Mouse (Mus musculus): Measurements from ENCODE around the gene Gm29609. TPM values are rescaled to one million over a fixed set of nuclear protein-coding genes. Genes with fewer than 3 reads are reported as not detected.

Gene Gm29609
- polyA plus RNA-seq (2017; shearing (Covaris generic)): 2.0 TPM

GRCm38 (mm10) chr5:31179766-31180630 lies at the start of gene Gm29609, which contains the start of gene Gtf3c2:
Gene Gm29609, minus strand, starts transcription at chr5:31179911.
Gene Gtf3c2, minus strand, starts transcription at chr5:31180144.

DNA sequence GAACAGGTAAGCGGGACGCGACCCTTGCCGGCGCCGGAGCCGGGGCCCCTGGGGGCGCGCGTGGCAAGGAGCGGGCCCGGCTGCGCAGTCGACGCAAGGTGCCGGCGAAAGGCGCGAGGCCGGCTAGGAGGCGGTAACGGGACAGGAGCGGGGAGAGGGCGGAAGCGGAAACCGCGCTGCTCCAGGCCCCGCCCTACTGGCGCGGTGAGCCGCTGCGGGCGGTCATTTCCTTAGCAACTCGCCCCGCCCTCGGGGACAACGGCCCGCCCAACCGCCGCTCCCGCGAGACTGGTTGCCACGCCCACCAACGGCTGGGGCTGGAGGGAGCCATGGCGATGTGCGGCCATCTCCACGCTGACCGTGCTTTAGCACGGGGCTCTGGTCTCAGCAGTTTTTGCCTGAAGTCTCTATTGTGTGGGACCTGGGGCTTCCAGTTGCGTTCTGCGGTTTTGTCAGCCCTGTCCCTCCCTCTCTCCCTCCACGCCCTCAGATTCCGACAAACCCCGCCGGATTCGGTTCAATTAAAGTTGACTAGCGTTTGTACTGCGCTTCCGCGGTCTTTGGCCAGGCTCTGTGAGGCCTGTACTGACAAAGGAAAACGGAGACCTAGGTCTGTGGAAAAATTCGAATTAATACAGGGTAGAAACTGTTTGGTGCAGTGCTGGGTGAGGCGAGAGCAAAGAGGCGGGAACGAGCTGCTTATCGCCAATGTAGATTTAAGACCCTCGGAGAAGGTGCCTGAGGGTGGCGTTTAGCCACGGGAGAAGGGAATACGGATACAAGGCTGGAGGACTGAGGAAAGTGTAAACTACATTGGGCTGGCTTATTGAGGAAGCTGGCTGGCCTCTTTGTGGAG lies 41.0 kb upstream of the Gm29609 start, which contains the start of gene Ppm1g:
Gene Ppm1g (minus strand): TSS at position 240 of the 856 bp plus-strand sequence.

DNA sequence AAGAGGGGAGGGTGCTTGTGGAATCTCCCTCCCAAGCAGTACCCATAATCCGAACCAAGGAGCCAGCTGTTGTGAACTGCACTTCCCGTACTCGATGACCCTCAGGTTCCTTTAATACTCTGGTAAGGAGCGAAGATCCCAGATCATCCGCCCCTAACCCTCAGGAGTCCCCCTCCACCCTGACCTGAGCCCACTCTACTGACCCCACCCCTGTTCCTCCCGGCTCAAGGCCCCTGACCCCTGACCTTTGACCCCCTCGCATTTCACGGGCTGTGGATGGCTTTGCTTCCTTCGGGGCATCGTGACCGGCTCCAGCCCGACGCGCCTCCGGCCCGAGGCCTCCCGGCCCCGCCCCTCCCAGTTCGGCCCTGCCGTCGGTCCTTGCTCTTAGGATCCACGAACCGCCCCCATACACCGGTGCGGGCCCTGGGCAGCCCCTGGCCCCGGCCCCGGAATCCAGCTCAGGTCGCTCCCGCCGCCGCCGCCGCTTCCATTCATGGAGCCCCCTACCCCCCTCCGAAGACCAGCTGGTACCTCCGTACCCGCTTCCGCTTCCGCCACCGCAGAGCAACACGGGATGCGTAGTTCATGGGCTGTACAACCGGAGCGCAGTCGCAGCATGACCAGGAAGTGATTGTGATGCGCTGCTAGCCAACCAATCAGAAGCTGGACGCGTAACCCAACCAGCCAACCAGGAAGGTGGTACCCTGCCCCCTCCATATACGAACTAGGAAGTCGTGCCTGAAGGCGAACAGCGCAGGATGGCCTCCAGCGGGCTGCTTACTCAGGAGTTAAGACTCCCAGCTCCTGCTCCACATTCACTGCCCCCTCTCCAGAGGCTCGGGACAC lies 22.3 kb upstream of the Gm29609 start, which contains the start of gene Zfp513:
Gene Zfp513 (minus strand): TSS at position 562 of the 849 bp plus-strand sequence.

GRCm38 (mm10) chr5:31192939-31193630 lies 13.4 kb upstream of the Gm29609 start, which contains the start of the genes Snx17 and Eif2b4:
Gene Snx17, plus strand, starts transcription at chr5:31193227.
Gene Eif2b4, minus strand, starts transcription at chr5:31193430.

DNA sequence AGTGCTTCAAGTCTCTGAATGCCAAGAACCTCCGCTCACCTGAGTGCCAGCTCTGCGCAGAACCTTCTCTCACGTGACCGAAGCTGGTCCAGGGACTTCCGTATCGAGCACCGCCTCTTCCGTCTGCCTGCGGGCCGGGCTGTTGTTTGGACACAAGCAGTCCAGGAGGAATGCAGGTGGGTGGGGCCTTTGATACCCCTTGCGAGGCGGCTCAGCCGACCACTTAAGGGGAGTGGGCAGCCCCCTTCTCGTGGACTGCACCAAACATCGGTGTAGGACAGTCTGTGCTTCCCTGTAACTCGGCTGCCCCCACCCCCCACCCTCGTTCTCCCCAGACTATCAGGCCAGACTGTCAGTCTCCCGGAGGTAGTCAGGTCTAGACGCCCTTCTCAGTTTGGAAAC lies 25.6 kb downstream of the Gm29609 start, which contains the start of gene Mpv17:
Gene Mpv17 (minus strand): TSS at position 100 of the 402 bp plus-strand sequence.

DNA sequence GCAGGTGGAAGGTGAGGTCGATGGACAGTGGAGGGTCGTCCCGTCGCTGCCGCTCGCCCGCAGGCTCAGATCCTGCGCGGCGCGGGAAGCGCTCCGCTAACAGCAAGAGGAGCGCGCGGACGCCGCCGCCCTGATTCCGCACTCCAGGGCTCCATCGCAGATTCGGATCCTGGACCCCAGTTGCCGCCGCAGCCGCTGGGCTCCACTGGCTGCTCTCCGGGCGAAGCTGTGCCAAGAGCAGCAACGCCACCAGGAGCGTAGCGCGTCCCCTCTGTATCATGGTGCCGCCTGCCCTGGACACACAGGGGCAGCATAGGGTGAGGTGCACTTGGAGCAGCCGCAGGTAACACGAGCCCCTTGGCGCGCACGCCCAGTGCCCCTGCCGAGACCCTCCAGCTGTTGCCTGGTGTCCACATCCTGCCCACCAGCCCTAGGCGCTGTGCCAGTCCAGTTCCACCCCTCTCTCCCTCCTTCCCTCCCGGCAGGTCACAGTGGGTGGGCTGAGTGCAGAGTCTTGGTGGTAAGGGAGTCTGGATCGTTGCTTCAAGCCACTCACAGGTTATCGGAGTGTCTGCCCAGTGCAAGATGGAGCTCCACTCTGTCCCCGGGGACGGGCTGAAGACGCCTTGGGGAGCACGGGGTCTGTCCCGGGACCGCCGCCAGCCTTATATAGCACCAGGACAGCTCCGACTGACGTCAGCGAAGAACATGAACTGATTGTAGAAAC lies 41.3 kb downstream of the Gm29609 start, which contains the start of gene Ucn:
Gene Ucn (minus strand): TSS at position 589 of the 727 bp plus-strand sequence.

DNA sequence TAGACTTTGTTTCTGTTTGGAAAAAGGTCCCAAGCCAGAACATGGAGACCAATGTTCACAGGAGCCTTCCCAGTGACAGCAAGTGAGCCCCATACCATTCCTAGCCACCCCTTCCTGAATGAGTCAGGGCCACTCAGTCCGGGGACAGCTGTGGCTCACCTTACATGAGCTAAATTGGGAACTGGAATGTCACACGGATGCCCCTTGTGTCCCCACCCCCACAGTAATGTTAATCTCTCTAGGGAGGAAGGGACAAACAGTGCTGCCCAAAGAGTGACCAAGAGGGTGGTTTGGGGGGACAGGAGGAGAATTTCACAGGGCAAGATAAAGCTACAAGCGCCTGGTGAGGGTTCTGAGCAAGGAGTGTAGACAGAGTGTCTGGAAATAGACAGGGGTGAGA lies 63.4 kb downstream of the Gm29609 start, which contains the start of gene Trim54:
Gene Trim54 (plus strand): TSS at position 359 of the 400 bp plus-strand sequence.

DNA sequence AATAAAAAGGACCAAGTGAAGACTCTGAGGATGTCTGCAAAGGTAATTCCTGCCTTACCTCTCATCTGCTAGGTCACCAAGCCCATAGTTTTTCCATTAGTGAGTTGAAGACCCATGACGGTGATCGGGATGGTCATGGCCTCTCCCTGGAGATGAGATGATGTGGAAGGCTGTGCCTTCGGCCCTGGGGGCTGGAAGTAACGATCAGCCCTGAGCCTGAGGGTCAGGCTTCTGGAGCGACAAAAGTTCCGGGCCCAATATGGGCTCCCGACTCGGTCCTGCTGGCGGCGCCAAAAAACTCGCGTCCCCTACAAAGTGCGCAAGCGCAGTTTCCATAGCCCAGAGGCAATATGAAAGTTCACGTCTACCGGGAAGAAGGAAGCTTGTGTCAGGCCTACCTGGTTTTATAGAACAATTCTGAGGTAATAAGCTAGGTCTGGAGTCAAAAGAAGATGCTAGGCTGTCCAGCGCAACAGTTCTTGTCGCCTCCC lies 71.7 kb downstream of the Gm29609 start, which contains the start of gene Slc30a3:
Gene Slc30a3 (minus strand): TSS at position 238 of the 491 bp plus-strand sequence.

GRCm38 (mm10) chr5:31105814-31106335 lies 73.8 kb downstream of the Gm29609 start, which contains the start of gene Dnajc5g:
Gene Dnajc5g, plus strand, starts transcription at chr5:31106285.

Other genes starting within 250 kb of the Gm29609 start
- gene Cgref1, start 234.3 kb downstream of the Gm29609 start, polyA plus RNA-seq (2017; shearing (Covaris generic)): 0.20 TPM
- gene Preb, start 219.6 kb downstream of the Gm29609 start, polyA plus RNA-seq (2017; shearing (Covaris generic)): 194 TPM
- gene Tcf23, start 211.2 kb downstream of the Gm29609 start, polyA plus RNA-seq (2017; shearing (Covaris generic)): not detected
- gene Atraid, start 131.6 kb downstream of the Gm29609 start, polyA plus RNA-seq (2017; shearing (Covaris generic)): 96.1 TPM
- gene Slc5a6, start 131.0 kb downstream of the Gm29609 start, polyA plus RNA-seq (2017; shearing (Covaris generic)): 8.9 TPM
- gene Cad, start 125.1 kb downstream of the Gm29609 start, polyA plus RNA-seq (2017; shearing (Covaris generic)): 29.4 TPM
- gene Dnajc5g, start 73.6 kb downstream of the Gm29609 start, polyA plus RNA-seq (2017; shearing (Covaris generic)): not detected
- not detected for gene Slc30a3, start 71.7 kb downstream of the Gm29609 start, polyA plus RNA-seq (2017; shearing (Covaris generic))
- not detected for gene Trim54, start 63.2 kb downstream of the Gm29609 start, polyA plus RNA-seq (2017; shearing (Covaris generic))
- not detected for gene Ucn, start 41.1 kb downstream of the Gm29609 start, polyA plus RNA-seq (2017; shearing (Covaris generic))
- gene Mpv17, start 25.7 kb downstream of the Gm29609 start, polyA plus RNA-seq (2017; shearing (Covaris generic)): 39.5 TPM
- 90.6 TPM for gene Gtf3c2, start 233 bp upstream of the Gm29609 start, polyA plus RNA-seq (2017; shearing (Covaris generic))
- 125 TPM for gene Snx17, start 13.3 kb upstream of the Gm29609 start, polyA plus RNA-seq (2017; shearing (Covaris generic))
- 85.0 TPM for gene Eif2b4, start 13.5 kb upstream of the Gm29609 start, polyA plus RNA-seq (2017; shearing (Covaris generic))
- 25.6 TPM for gene Zfp513, start 22.4 kb upstream of the Gm29609 start, polyA plus RNA-seq (2017; shearing (Covaris generic))
- 139 TPM for gene Ppm1g, start 40.8 kb upstream of the Gm29609 start, polyA plus RNA-seq (2017; shearing (Covaris generic))
- 182 TPM for gene Nrbp1, start 61.0 kb upstream of the Gm29609 start, polyA plus RNA-seq (2017; shearing (Covaris generic))
- gene Gm9970, start 61.3 kb upstream of the Gm29609 start, polyA plus RNA-seq (2017; shearing (Covaris generic)): 1.2 TPM
- 74.3 TPM for gene Krtcap3, start 71.8 kb upstream of the Gm29609 start, polyA plus RNA-seq (2017; shearing (Covaris generic))
- 10.3 TPM for gene Ift172, start 111.2 kb upstream of the Gm29609 start, polyA plus RNA-seq (2017; shearing (Covaris generic))
- gene Fndc4, start 116.2 kb upstream of the Gm29609 start, polyA plus RNA-seq (2017; shearing (Covaris generic)): 0.35 TPM
- gene Gckr, start 117.5 kb upstream of the Gm29609 start, polyA plus RNA-seq (2017; shearing (Covaris generic)): 0.38 TPM